21 mouse cellular contexts compared by ENCODE assay signal in genomic region chr11:35728200-35728599, GRCm38 (mm10).
"Had no signal": no experiment of that assay in that cellular context is flagged by ENCODE, and none has a peak within 500 bp of the region (broad histone marks: within the 10 kb centered on the region; RNA-seq: fewer than 3 reads in every experiment).

No protein-coding gene starts in this region.

- ATAC-seq: liver, embryonic 12.5 days; midbrain, embryonic 15.5 days had no signal

- H3K27me3 ChIP-seq: kidney, embryonic 15.5 days; limb, embryonic 13.5 days; liver, embryonic 12.5 days; liver, embryonic 15.5 days; midbrain, embryonic 12.5 days; midbrain, embryonic 15.5 days; neural tube, embryonic 12.5 days; neural tube, embryonic 15.5 days had no signal

- H3K9me3 ChIP-seq: kidney, embryonic 15.5 days; limb, embryonic 10.5 days; limb, embryonic 13.5 days; liver, embryonic 12.5 days; liver, embryonic 15.5 days; midbrain, embryonic 12.5 days; midbrain, embryonic 15.5 days; neural tube, embryonic 12.5 days; neural tube, embryonic 15.5 days had no signal

- H3K36me3 ChIP-seq: kidney, embryonic 15.5 days; limb, embryonic 10.5 days; limb, embryonic 13.5 days; liver, embryonic 12.5 days; liver, embryonic 15.5 days; midbrain, embryonic 12.5 days; midbrain, embryonic 15.5 days; neural tube, embryonic 12.5 days; neural tube, embryonic 15.5 days had no signal

- H3K4me2 ChIP-seq: kidney, embryonic 15.5 days; limb, embryonic 13.5 days; liver, embryonic 12.5 days; liver, embryonic 15.5 days; midbrain, embryonic 12.5 days; midbrain, embryonic 15.5 days; neural tube, embryonic 12.5 days; neural tube, embryonic 15.5 days had no signal

- DNase-seq: kidney, adult 2 months; kidney, postnatal 14 days; kidney, postnatal 4 days; layer of hippocampus, postnatal 36 days; liver; lung, adult 18-20 months; right cerebral cortex, adult 18-20 months; right cerebral cortex, postnatal 14 days; right cerebral cortex, postnatal 4 days; thymus, postnatal 25 days had no signal

- H3K27ac ChIP-seq: kidney, embryonic 15.5 days; left cerebral cortex, adult 2 months; limb, embryonic 10.5 days; limb, embryonic 13.5 days; liver, embryonic 12.5 days; liver, embryonic 15.5 days; macrophage; midbrain, embryonic 12.5 days; midbrain, embryonic 15.5 days; neural tube, embryonic 12.5 days; neural tube, embryonic 15.5 days had no signal

- H3K4me3 ChIP-seq: kidney, embryonic 15.5 days; left cerebral cortex, adult 2 months; limb, embryonic 10.5 days; limb, embryonic 13.5 days; liver, embryonic 12.5 days; liver, embryonic 15.5 days; midbrain, embryonic 12.5 days; midbrain, embryonic 15.5 days; neural tube, embryonic 12.5 days; neural tube, embryonic 15.5 days had no signal

- H3K4me1 ChIP-seq: kidney, embryonic 15.5 days; limb, embryonic 10.5 days; limb, embryonic 13.5 days; liver, embryonic 12.5 days; liver, embryonic 15.5 days; midbrain, embryonic 12.5 days; midbrain, embryonic 15.5 days had no signal

- H3K9ac ChIP-seq: kidney, embryonic 15.5 days; limb, embryonic 13.5 days; liver, embryonic 12.5 days; liver, embryonic 15.5 days; midbrain, embryonic 12.5 days; midbrain, embryonic 15.5 days; neural tube, embryonic 12.5 days; neural tube, embryonic 15.5 days had no signal
